Mouse (Mus musculus) lung, embryonic 16.5 days (tissue): Measurements from ENCODE around the gene Nav2. TPM values are rescaled to one million over a fixed set of nuclear protein-coding genes. Genes with fewer than 3 reads are reported as not detected.

ENCODE experiments used
- ATAC-seq: fragments of 200-750 bp; cut with Nextera tagmentation; 2 replicates; pipeline ENCODE4 v1.8.0; 2017; ENCODE audit warnings: low read depth, mild to moderate bottlenecking, moderate library complexity
- H3K27ac ChIP-seq: fragments of 300-500 bp; sonication (generic); 2 replicates; pipeline ENCODE4 v1.5.1; 2014; ENCODE audit warnings: mild to moderate bottlenecking, control low read depth, low read length
- H3K27me3 ChIP-seq: fragments of 300-500 bp; sonication (generic); 2 replicates; pipeline ENCODE4 v1.6.1; 2014; ENCODE audit warnings: low read depth, low read length, mixed read lengths; ENCODE audit not compliant: control insufficient read depth, insufficient read depth
- H3K36me3 ChIP-seq: fragments of 300-500 bp; sonication (generic); 2 replicates; pipeline ENCODE4 v1.6.1; 2014; ENCODE audit warnings: low read length; ENCODE audit not compliant: control insufficient read depth, insufficient read depth
- H3K4me1 ChIP-seq: fragments of 300-500 bp; sonication (generic); replicated peaks from 2 replicates; pipeline ENCODE4 v1.6.1; 2014; ENCODE audit warnings: low read length, mixed read lengths; ENCODE audit not compliant: control insufficient read depth, insufficient read depth
- H3K4me2 ChIP-seq: fragments of 300-500 bp; sonication (generic); 2 replicates; pipeline ENCODE4 v1.6.1; 2014; ENCODE audit warnings: low read depth, low read length, control low read depth
- H3K4me3 ChIP-seq: fragments of 300-500 bp; sonication (generic); 2 replicates; pipeline ENCODE4 v1.5.1; 2014; ENCODE audit warnings: mild to moderate bottlenecking, low read length, control low read depth
- H3K9ac ChIP-seq: fragments of 300-500 bp; sonication (generic); 2 replicates; pipeline ENCODE4 v1.6.1; 2014; ENCODE audit warnings: low read length, control low read depth
- H3K9me3 ChIP-seq: fragments of 300-500 bp; sonication (generic); 2 replicates; pipeline ENCODE4 v1.6.1; 2016; ENCODE audit warnings: low read length; ENCODE audit not compliant: control insufficient read depth
- WGBS: fragments of 180-500 bp; shearing (Covaris S2); extraction: QIAGEN DNeasy Blood & Tissue Kit; methylation state at CpG from one replicate; pipeline ENCODE4 v1.1.7; 2014; 5-methylcytosine and 5-hydroxymethylcytosine counted together
- polyA plus RNA-seq: library from polyadenylated mRNA; unstranded; fragments of >200 nt; fragmentation: Nextera tagmentation; extraction: Ambion mirVana; gene quantifications from 2 replicates; pipeline ENCODE4 v1.2.1, GENCODE M21; 2015

The Nav2 gene
- polyA plus RNA-seq, 1 experiment from 2014 or later: 27.3 TPM

DNA sequence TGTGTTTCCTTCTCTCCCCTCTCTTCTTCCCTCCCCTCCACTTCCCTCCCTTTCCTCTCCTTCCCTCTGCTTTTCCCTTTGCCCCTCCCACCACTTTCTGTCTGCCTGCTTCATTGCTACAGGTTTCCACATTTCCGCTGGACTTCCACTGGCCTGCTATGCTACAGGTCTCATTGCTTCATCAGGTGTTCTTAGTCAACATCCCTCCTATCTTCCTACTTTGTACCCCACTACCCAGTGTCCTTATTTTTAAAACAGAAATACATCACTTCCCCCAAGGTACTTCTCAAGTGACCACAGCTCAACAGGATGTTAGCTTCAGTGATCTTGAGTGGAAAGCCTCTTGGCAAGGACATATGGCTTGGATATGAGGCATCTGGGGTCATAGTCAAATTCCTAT is 158.3 kb downstream of the Nav2 start:
- 87% methylated on average over 1 of the region's 1 CpGs for WGBS
- no peak for ATAC-seq
- H3K9me3 ChIP-seq: no peaks in the 10 kb centered on the region
- H3K4me2 ChIP-seq: no peak overlapping the region
- H3K4me3 ChIP-seq: no peak overlapping the region
- H3K27me3 ChIP-seq: no peaks in the 10 kb centered on the region
- H3K9ac ChIP-seq: no peak overlapping the region
- H3K36me3 ChIP-seq: no peaks in the 10 kb centered on the region
- H3K27ac ChIP-seq: no peak overlapping the region
- peaks cover 3% of the 10 kb centered on the region; the same call in 1 of the 2 replicates for H3K4me1 ChIP-seq

GRCm38 (mm10) chr7:49069396-49069961 is 161.0 kb downstream of the Nav2 start:
- Histone ChIP-seq H3K27me3 (no peaks in the 10 kb centered on the region), H3K4me1 (peaks cover 3% of the 10 kb centered on the region; the same call in 1 of the 2 replicates), H3K4me2 (no peak overlapping the region), H3K9ac (no peak overlapping the region), H3K9me3 (no peaks in the 10 kb centered on the region), H3K27ac (no peak overlapping the region), H3K36me3 (no peaks in the 10 kb centered on the region), H3K4me3 (no peak overlapping the region)
- WGBS: 58% methylated on average over 12 of the region's 12 CpGs
- no peak for ATAC-seq

DNA sequence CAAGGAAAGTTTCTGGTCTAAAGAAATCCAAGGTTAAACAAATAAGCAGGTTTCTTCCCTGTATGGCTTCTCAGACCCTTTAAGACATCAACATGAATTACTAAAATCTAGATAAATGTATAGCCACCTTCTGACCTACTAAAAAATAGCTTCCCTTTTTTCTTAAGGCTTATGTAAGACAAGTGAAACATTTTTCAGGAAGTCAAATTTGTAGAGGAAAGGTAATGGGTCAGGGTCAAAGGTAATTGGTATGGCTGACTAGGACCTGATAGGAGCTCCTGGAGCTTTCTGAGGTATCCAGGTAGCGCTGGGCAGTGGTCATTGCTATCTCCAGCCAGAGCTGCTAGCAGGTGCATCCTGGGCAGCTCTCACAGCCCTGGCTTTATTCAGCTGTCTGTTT is 162.1 kb downstream of the Nav2 start:
- Histone ChIP-seq H3K27ac (no peak overlapping the region), H3K9ac (no peak overlapping the region), H3K4me3 (no peak overlapping the region), H3K36me3 (no peaks in the 10 kb centered on the region), H3K4me2 (no peak overlapping the region), H3K4me1 (peaks cover 3% of the 10 kb centered on the region; the same call in 1 of the 2 replicates), H3K27me3 (no peaks in the 10 kb centered on the region), H3K9me3 (no peaks in the 10 kb centered on the region)
- no peak for ATAC-seq
- 62% methylated on average over 1 of the region's 1 CpGs for WGBS

GRCm38 (mm10) chr7:49071141-49071567 is 162.6 kb downstream of the Nav2 start:
- WGBS: 44% methylated on average over 7 of the region's 7 CpGs
- ATAC-seq: no peak
- no peak overlapping the region for H3K9ac ChIP-seq
- no peaks in the 10 kb centered on the region for H3K9me3 ChIP-seq
- no peaks in the 10 kb centered on the region for H3K36me3 ChIP-seq
- no peak overlapping the region for H3K4me3 ChIP-seq
- H3K27me3 ChIP-seq: no peaks in the 10 kb centered on the region
- peaks cover 3% of the 10 kb centered on the region; the same call in 1 of the 2 replicates for H3K4me1 ChIP-seq
- H3K27ac ChIP-seq: no peak overlapping the region
- H3K4me2 ChIP-seq: no peak overlapping the region

DNA sequence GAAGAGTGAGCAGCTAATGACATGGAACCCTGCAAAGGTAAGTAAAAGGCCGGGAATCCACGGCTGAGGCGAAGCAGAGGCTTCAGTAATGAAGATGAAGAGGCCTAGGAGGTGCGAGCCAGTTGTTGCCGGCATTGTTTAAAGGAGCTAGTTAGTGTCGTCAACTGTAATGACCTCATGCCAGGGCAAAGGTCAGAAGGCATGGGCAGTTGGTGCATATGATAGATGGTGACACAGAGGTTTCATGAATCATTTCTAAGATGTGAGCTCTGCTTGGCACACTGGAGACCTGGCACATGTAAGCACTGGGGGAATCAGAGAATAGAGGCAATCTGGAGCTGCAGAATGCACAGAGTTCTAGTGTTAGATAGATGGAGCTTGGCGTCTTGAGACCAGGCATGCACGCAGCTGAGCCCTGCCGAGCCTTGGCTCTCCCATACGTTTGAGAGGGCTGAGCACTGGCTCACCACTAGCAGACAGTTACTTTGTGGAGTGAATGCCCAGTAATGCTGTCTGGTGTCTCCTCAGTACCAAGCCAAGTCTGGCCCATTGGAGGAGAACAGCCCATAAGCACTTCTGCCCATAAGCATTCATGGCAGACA is 166.9 kb downstream of the Nav2 start:
- H3K9me3 ChIP-seq: no peaks in the 10 kb centered on the region
- no peak overlapping the region for H3K27ac ChIP-seq
- no peak for ATAC-seq
- no peaks in the 10 kb centered on the region for H3K27me3 ChIP-seq
- H3K36me3 ChIP-seq: no peaks in the 10 kb centered on the region
- 62% methylated on average over 10 of the region's 10 CpGs for WGBS
- H3K4me3 ChIP-seq: no peak overlapping the region
- H3K4me2 ChIP-seq: no peak overlapping the region
- H3K4me1 ChIP-seq: no peaks in the 10 kb centered on the region
- no peak overlapping the region for H3K9ac ChIP-seq

GRCm38 (mm10) chr7:49076283-49076694 is 167.8 kb downstream of the Nav2 start:
- no peak overlapping the region for H3K9ac ChIP-seq
- no peak overlapping the region for H3K4me2 ChIP-seq
- no peaks in the 10 kb centered on the region for H3K36me3 ChIP-seq
- WGBS: 52% methylated on average over 8 of the region's 8 CpGs
- H3K4me1 ChIP-seq: no peaks in the 10 kb centered on the region
- no peaks in the 10 kb centered on the region for H3K27me3 ChIP-seq
- no peaks in the 10 kb centered on the region for H3K9me3 ChIP-seq
- no peak overlapping the region for H3K4me3 ChIP-seq
- ATAC-seq: no peak
- no peak overlapping the region for H3K27ac ChIP-seq

DNA sequence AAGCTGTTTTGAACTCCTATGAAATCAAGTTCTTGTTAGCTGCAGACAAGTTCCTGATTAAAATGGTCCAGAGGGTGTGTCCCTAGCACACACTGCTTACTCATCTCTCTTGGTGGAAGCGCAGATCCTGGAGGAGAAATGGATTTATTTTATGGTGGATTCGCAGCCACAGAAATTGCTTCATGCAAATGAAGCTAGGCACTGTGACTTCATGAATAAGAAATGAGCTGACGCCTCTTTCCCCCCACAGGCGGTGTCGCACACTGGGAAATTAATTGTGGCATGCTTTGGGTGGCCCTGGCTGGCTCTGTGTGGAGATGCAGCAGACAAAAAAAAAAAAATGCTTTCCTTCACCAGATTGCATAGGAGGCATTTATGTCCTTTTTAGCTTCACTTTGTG is 170.4 kb downstream of the Nav2 start:
- 76% methylated on average over 5 of the region's 5 CpGs for WGBS
- Histone ChIP-seq H3K4me1 (no peaks in the 10 kb centered on the region; the same call in 1 of the 2 replicates), H3K27me3 (no peaks in the 10 kb centered on the region), H3K27ac (no peak overlapping the region), H3K4me3 (no peak overlapping the region), H3K36me3 (no peaks in the 10 kb centered on the region), H3K4me2 (no peak overlapping the region), H3K9me3 (no peaks in the 10 kb centered on the region), H3K9ac (no peak overlapping the region)
- ATAC-seq: no peak

DNA sequence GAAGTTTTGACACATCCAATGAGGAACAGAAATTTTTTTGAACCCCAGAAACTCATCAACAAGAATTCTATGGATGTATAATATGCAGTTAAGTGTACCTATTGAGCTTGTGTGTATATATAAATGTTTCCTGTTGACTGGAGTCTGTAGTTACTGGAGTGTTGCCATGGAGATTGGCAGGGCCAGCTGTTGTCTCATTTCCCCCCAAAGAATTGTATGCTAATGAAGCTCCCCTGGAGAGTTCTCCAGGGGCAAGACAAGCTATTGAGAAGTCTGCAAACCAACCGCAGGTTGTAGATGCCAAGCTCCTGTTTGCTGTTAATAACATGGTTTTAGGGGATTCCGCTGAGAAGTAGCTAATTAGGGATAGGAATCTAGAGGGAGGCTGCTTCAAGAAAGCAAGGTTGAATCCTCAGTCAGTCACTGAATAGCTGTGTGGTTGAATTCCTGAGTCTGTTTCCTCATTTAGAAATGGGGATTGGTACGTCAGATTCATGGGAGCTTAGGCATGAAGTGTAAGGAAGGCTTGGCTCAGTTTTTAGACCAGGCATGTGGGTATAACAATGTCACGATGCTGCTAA is 174.2 kb downstream of the Nav2 start:
- Histone ChIP-seq H3K4me1 (no peaks in the 10 kb centered on the region; the same call in 1 of the 2 replicates), H3K27me3 (no peaks in the 10 kb centered on the region), H3K27ac (no peak overlapping the region), H3K4me2 (no peak overlapping the region), H3K9me3 (no peaks in the 10 kb centered on the region), H3K36me3 (no peaks in the 10 kb centered on the region), H3K4me3 (no peak overlapping the region), H3K9ac (no peak overlapping the region)
- 0 out of 2 replicates have a peak, but pooled peaks have one; percentile 54 for ATAC-seq
- WGBS: 58% methylated on average over 4 of the region's 4 CpGs

GRCm38 (mm10) chr7:49084768-49085167 is 176.3 kb downstream of the Nav2 start:
- Histone ChIP-seq H3K4me2 (no peak overlapping the region), H3K9ac (no peak overlapping the region), H3K27ac (no peak overlapping the region), H3K36me3 (no peaks in the 10 kb centered on the region), H3K9me3 (no peaks in the 10 kb centered on the region), H3K27me3 (no peaks in the 10 kb centered on the region; the same call in 1 of the 2 replicates), H3K4me1 (no peaks in the 10 kb centered on the region; the same call in 1 of the 2 replicates), H3K4me3 (no peak overlapping the region)
- no peak for ATAC-seq
- WGBS: 22% methylated on average over 8 of the region's 8 CpGs
